Mouse (Mus musculus) limb, embryonic 14.5 days (tissue): ENCODE data around the gene Abca2. TPM values are rescaled to one million over a fixed set of nuclear protein-coding genes. Genes with fewer than 3 reads are reported as not detected.
A peak's percentile ranks its signal among the peaks of the same experiment; 100 is the strongest.

Experiments
- ATAC-seq: fragments of 200-750 bp; cut with Nextera tagmentation; 2 replicates; pipeline ENCODE4 v1.8.0; 2017; ENCODE audit warnings: low read depth, moderate number of reproducible peaks, moderate TSS enrichment; ENCODE audit not compliant: low FRiP score
- DNase-seq: peaks from one replicate; pipeline ENCODE4 v3.0.0-alpha.2; 2015; ENCODE audit warnings: low spot score
- H3K27ac ChIP-seq: fragments of 300-500 bp; sonication (generic); replicated peaks from 2 replicates; pipeline ENCODE4 v1.5.1; 2014; ENCODE audit warnings: low read depth, mild to moderate bottlenecking, low read length, moderate library complexity, mixed read lengths
- H3K27me3 ChIP-seq: fragments of 300-500 bp; sonication (generic); 2 replicates; pipeline ENCODE4 v1.6.1; 2014; ENCODE audit warnings: low read length, mixed read lengths; ENCODE audit not compliant: control insufficient read depth, insufficient read depth
- H3K36me3 ChIP-seq: fragments of 300-500 bp; sonication (generic); 2 replicates; pipeline ENCODE4 v1.6.1; 2014; ENCODE audit warnings: mild to moderate bottlenecking, low read length, moderate library complexity, mixed read lengths; ENCODE audit not compliant: control insufficient read depth, insufficient read depth
- H3K4me1 ChIP-seq: fragments of 300-500 bp; sonication (generic); 2 replicates; pipeline ENCODE4 v1.6.1; 2014; ENCODE audit warnings: antibody characterized with exemption, low read length, mixed read lengths; ENCODE audit not compliant: control insufficient read depth, insufficient read depth
- H3K4me2 ChIP-seq: fragments of 300-500 bp; sonication (generic); replicated peaks from 2 replicates; pipeline ENCODE4 v1.6.1; 2014; ENCODE audit warnings: low read depth, mild to moderate bottlenecking, low read length, moderate library complexity; ENCODE audit not compliant: severe bottlenecking
- H3K4me3 ChIP-seq: fragments of 300-500 bp; sonication (generic); replicated peaks from 2 replicates; pipeline ENCODE4 v1.5.1; 2014; ENCODE audit warnings: low read length
- H3K9ac ChIP-seq: fragments of 300-500 bp; sonication (generic); 2 replicates; pipeline ENCODE4 v1.6.1; 2014; ENCODE audit warnings: mild to moderate bottlenecking, low read depth, low read length, moderate library complexity; ENCODE audit not compliant: severe bottlenecking
- H3K9me3 ChIP-seq: fragments of 300-500 bp; sonication (generic); 2 replicates; pipeline ENCODE4 v1.6.1; 2016; ENCODE audit warnings: low read length; ENCODE audit not compliant: control insufficient read depth
- POLR2A ChIP-seq: fragments of 200-500 bp; IDR thresholded peaks from 2 replicates; pipeline ENCODE4 v1.8.0; 2012; ENCODE audit warnings: inconsistent platforms, mild to moderate bottlenecking, moderate library complexity, borderline replicate concordance; ENCODE audit not compliant: insufficient read depth, insufficient read length; ENCODE audit errors: extremely low read depth
- WGBS: fragments of 180-500 bp; shearing (Covaris S2); extraction: QIAGEN DNeasy Blood & Tissue Kit; methylation state at CpG from one replicate; pipeline ENCODE4 v1.1.7; 2014; 5-methylcytosine and 5-hydroxymethylcytosine counted together
- polyA plus RNA-seq, 2 experiments: library from polyadenylated mRNA; depleted of rRNA in 1 of 2; stranded (reverse) in 1 of 2; unstranded in 1 of 2; fragments of >200 nt; fragmentation: Nextera tagmentation in 1 of 2; extraction: Ambion mirVana in 1 of 2; gene quantifications; 2 replicates each; pipeline versions ENCODE4 v1.2.1 to v1.2.3; 2012 to 2014

Gene Abca2
- polyA plus RNA-seq, 2 experiments: 5.9 to 15.3 TPM

DNA sequence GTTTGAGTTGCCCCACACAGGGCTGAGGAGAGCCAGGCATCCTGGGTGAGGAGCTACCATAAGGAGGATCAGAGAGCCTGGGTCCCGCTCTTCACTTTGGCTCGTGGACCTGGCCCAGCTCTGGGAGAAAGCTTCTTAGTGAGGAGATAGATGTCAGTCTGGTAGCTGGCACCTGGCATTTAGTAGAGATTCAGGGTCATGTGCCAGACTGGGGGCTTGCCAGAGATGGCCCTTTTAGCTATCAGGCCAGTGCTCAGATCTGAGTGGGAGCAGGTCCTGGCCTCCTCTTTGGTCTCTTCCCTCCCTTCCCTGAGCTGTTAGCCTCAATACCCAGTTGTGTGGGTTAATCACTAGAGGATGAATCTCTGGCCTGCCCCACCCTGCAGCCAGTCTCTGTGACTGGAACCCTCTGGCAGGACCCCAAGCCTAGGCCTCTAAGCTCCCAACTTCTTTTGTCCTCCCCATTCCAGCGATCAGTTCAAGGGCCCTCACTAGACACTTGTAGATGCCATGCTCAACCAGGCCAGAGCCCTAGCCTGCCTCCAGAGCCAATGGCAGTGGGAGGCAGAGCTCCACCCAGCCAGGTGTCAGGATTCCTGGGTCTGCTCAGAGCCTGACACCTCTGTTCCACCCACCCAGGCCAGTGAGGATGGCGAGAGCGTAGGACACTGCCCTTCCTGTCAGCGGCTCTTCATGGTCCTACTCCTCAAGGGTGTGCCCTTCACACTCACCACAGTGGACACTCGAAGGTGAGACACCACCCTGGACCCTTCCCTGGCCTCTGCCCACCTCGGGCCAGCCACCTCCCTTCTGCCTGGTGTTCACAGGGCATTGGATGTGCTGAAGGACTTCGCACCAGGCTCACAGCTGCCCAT, 28.8 kb downstream of the Abca2 start:
- 87% methylated on average over 9 of the region's 9 CpGs for WGBS
- H3K36me3 ChIP-seq: 0 out of 2 replicates have a peak, but pooled peaks cover 7% of the 10 kb centered on the region
- H3K27me3 ChIP-seq: no peaks in the 10 kb centered on the region
- H3K4me2 ChIP-seq: no peak overlapping the region
- DNase-seq (no peak), ATAC-seq (no peak)
- H3K4me1 ChIP-seq: peaks cover 14% of the 10 kb centered on the region
- TF ChIP-seq POLR2A: no peak
- no peak overlapping the region for H3K27ac ChIP-seq
- H3K9ac ChIP-seq: no peak overlapping the region; the same call in 1 of the 2 replicates
- no peak overlapping the region for H3K4me3 ChIP-seq
- H3K9me3 ChIP-seq: no peaks in the 10 kb centered on the region

GRCm38 (mm10) chr2:25458911-25459310, 30.4 kb downstream of the Abca2 start:
- H3K9ac ChIP-seq: no peak overlapping the region
- no peaks in the 10 kb centered on the region for H3K27me3 ChIP-seq
- no peak overlapping the region for H3K4me3 ChIP-seq
- no peak for TF ChIP-seq POLR2A
- 0 out of 2 replicates have a peak, but pooled peaks cover 7% of the 10 kb centered on the region for H3K36me3 ChIP-seq
- no peak overlapping the region for H3K4me2 ChIP-seq
- DNase-seq: peak; percentile 15
- H3K4me1 ChIP-seq: peaks cover 14% of the 10 kb centered on the region
- WGBS: 79% methylated on average over 5 of the region's 5 CpGs
- no peaks in the 10 kb centered on the region for H3K9me3 ChIP-seq
- no peak overlapping the region for H3K27ac ChIP-seq
- ATAC-seq: no peak

DNA sequence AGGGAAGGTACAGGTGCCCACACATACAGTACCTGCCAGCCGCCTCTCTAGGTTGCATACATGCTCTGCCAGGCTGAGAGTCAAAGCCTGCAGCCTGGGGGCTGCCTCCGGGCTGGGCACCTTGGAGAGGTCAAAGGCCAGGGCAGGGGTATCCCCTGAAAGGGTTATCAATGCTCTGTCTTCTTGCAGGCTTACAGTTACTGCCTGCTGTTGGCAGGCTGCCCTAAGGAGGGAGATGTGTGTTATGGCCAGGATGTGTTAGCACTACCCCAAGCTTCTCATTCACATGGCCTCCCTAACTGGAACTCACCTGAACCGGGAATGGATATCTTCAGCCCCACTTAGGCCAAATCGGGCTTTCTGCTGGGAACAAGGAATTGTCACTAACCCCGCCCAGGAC, 31.6 kb downstream of the Abca2 start:
- 43% methylated on average over 5 of the region's 5 CpGs for WGBS
- Histone ChIP-seq H3K9ac (peak overlapping the region; percentile 73), H3K4me2 (peak overlapping the region; percentile 86), H3K9me3 (no peaks in the 10 kb centered on the region), H3K4me1 (peaks cover 14% of the 10 kb centered on the region), H3K27me3 (no peaks in the 10 kb centered on the region), H3K4me3 (peak overlapping the region; percentile 75), H3K27ac (peak overlapping the region; percentile 79; the same call in 1 of the 2 replicates), H3K36me3 (0 out of 2 replicates have a peak, but pooled peaks cover 7% of the 10 kb centered on the region)
- no peak for DNase-seq
- no peak for TF ChIP-seq POLR2A
- ATAC-seq: no peak

- H3K27me3 ChIP-seq: no peaks in the 10 kb centered on the region
- under 1% methylated on average over 48 of the region's 48 CpGs for WGBS
- no peak for TF ChIP-seq POLR2A
- 0 out of 2 replicates have a peak, but pooled peaks cover 7% of the 10 kb centered on the region for H3K36me3 ChIP-seq
- peak within 1 kb of the TSS; percentile 79 for H3K27ac ChIP-seq
- H3K4me3 ChIP-seq: peak within 1 kb of the TSS; percentile 75
- H3K9ac ChIP-seq: peak within 1 kb of the TSS; percentile 73
- peaks cover 15% of the 10 kb centered on the region for H3K4me1 ChIP-seq
- no peaks in the 10 kb centered on the region for H3K9me3 ChIP-seq
- ATAC-seq (peak; percentile 94), DNase-seq (peak; percentile 97)
- H3K4me2 ChIP-seq: peak within 1 kb of the TSS; percentile 86
Observed at GRCm38 (mm10) chr2:25460551-25461309, 32.2 kb downstream of the Abca2 start, which contains the start of gene Paxx. TSS of gene Paxx (minus strand) at chr2:25461094.

DNA sequence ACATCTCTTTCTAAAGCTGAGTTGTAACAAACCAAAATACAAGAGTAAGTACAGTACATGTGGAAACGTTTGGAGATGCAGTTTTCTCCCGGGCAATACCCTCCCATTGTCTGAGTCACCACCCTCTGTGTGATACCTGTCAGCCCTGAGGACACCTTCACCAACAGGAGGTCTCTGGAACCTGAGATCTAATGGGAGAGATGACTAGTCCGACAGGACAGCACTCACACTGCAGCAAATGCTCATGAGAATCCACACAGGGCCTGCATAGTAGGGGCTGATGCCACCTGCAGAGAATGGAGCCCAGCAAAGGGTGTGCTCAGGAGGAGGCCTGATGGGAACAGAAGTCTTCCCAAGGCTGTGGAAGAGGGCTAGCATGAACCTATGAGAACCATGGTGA, 32.9 kb downstream of the Abca2 start:
- H3K9me3 ChIP-seq: no peaks in the 10 kb centered on the region
- WGBS: 23% methylated on average over 3 of the region's 3 CpGs
- ATAC-seq (no peak), DNase-seq (no peak)
- peak overlapping the region; percentile 79 for H3K27ac ChIP-seq
- H3K4me1 ChIP-seq: peaks cover 17% of the 10 kb centered on the region
- H3K36me3 ChIP-seq: 0 out of 2 replicates have a peak, but pooled peaks cover 7% of the 10 kb centered on the region
- no peak for TF ChIP-seq POLR2A
- H3K4me2 ChIP-seq: peak overlapping the region; percentile 86
- peak overlapping the region; percentile 73 for H3K9ac ChIP-seq
- peak overlapping the region; percentile 75 for H3K4me3 ChIP-seq
- H3K27me3 ChIP-seq: no peaks in the 10 kb centered on the region
